In the genomic region with DNA sequence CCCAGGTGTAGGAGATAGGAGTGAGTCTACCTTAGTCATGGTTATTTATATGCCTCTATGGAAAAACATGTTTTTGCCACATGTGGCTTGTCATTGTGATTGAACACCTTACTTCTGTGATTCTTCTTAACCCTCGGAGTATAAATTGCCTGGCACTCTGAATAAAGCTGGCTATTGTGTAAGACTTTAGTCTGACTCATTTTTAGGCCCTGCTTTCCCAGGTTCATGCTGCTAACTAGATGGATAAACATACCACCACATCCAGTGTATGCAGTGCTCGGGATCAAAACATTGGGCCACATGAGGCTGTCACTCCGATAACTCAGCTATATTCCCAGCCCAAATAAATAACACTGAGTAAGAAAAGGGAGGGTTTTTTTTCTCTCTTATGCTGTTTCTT, we compare ENCODE assay signal across 16 mouse cellular contexts.
"Had no signal": no experiment of that assay in that cellular context is flagged by ENCODE, and none has a peak within 500 bp of the region (broad histone marks: within the 10 kb centered on the region; RNA-seq: fewer than 3 reads in every experiment).

No protein-coding gene starts in this region.

- H3K4me2 ChIP-seq: liver, embryonic 13.5 days; midbrain, embryonic 11.5 days; neural tube, embryonic 12.5 days; neural tube, embryonic 15.5 days; stomach, embryonic 15.5 days had no signal

- DNase-seq: kidney, postnatal 25 days; layer of hippocampus, adult 9-11 months; liver, embryonic 13.5 days; lung, adult 2 months; lung, postnatal 14 days; lung, postnatal 4 days; midbrain, embryonic 14.5 days; retina, postnatal 1 day; right cerebral cortex, postnatal 25 days; spleen, adult 18-20 months; thymus, postnatal 36 days had no signal

- H3K27me3 ChIP-seq: liver, embryonic 13.5 days; neural tube, embryonic 12.5 days; neural tube, embryonic 15.5 days; stomach, embryonic 15.5 days had no signal

- H3K36me3 ChIP-seq: liver, embryonic 13.5 days; neural tube, embryonic 12.5 days; neural tube, embryonic 15.5 days; stomach, embryonic 15.5 days had no signal

- H3K4me3 ChIP-seq: layer of hippocampus, adult 2 months; liver, embryonic 13.5 days; neural tube, embryonic 12.5 days; neural tube, embryonic 15.5 days; stomach, embryonic 15.5 days had no signal
